Mouse (Mus musculus): ENCODE results near the gene Maz. TPM values are rescaled to one million over a fixed set of nuclear protein-coding genes. Genes with fewer than 3 reads are reported as not detected.

Gene Maz
- polyA plus RNA-seq (2012; rRNA removed) = 182 and 234 TPM in 2 replicates

GRCm38 (mm10) chr7:127026984-127027726, at the start of gene Maz:
Gene Maz (minus strand): TSS chr7:127027037.

GRCm38 (mm10) chr7:127041851-127042672, 15.2 kb upstream of the Maz start, which contains the start of gene Kif22:
Gene Kif22 (minus strand): TSS chr7:127042471.

DNA sequence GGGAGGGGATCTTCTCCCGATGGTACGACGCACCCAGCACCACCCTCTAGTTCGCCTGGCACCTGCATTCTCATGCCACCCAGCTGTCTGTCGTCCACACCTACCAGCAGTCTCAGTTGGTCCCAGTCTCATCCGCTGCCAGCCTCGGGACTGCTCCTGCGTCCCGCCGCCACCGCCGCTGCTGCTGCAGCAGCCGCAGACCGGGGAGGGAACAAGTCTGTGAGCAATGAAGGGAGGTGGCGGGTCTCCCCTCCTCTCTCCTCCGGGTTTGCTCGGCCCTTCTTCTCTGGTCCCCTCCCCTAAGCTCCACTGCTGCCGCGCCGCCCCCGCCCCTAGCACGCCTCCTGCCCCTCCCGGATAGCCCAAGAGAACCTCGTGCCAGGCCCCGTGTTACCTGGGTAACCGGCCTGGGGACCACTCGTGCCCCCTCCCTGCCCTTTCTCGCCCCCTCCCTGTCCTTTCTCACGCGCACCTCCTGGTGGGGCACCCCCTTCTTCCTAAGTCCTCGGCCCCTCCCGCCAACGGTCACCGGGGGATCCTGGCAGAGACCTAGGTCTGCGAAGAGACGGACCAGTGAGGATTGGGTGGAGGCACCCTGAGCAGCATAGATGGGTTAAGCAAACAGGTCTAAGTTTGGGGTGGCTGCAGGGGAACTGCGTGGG, 5.8 kb downstream of the Maz start, which contains the start of the genes Gm42742 and Prrt2:
Gene Gm42742, minus strand, starts transcription at position 197 of the 662 bp plus-strand sequence.
Gene Prrt2, minus strand, starts transcription at position 311 of the 662 bp plus-strand sequence.

GRCm38 (mm10) chr7:127016971-127017949, 9.6 kb downstream of the Maz start, which contains the start of gene Pagr1a:
Gene Pagr1a (minus strand): TSS chr7:127017352.

DNA sequence TGATC, 10.6 kb downstream of the Maz start, which contains the start of gene Pagr1b:
Gene Pagr1b, minus strand, starts transcription at position 4 of the 5 bp plus-strand sequence.

GRCm38 (mm10) chr7:127014320-127014719, 12.5 kb downstream of the Maz start, which contains the start of gene Mvp:
Gene Mvp (minus strand): TSS chr7:127014621.

GRCm38 (mm10) chr7:126975950-126976866, 50.6 kb downstream of the Maz start, which contains the start of gene Cdiptos:
Gene Cdiptos (minus strand): TSS chr7:126976098.

DNA sequence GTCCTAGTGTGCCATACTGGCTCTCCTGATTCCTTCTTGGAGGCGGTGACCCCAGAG, 51.1 kb downstream of the Maz start, which contains the start of gene Cdipt:
Gene Cdipt, plus strand, starts transcription at position 22 of the 57 bp plus-strand sequence.

Other genes with a start within 250 kb of the Maz start
- 4.6 and 5.0 TPM in 2 replicates for gene Tbx6, start 245.6 kb downstream of the Maz start, polyA plus RNA-seq (2012; rRNA removed)
- gene Ppp4c, start 234.5 kb downstream of the Maz start, polyA plus RNA-seq (2012; rRNA removed) = 190 and 210 TPM in 2 replicates
- gene Fam57b, start 229.4 kb downstream of the Maz start, polyA plus RNA-seq (2012; rRNA removed) = 2.6 and 3.6 TPM in 2 replicates
- not detected in 2 replicates for gene 4930451I11Rik, start 195.4 kb downstream of the Maz start, polyA plus RNA-seq (2012; rRNA removed)
- gene Doc2a, start 179.6 kb downstream of the Maz start, polyA plus RNA-seq (2012; rRNA removed) = not detected in 2 replicates
- 6.8 and 9.7 TPM in 2 replicates for gene Hirip3, start 165.1 kb downstream of the Maz start, polyA plus RNA-seq (2012; rRNA removed)
- gene Ino80e, start 164.7 kb downstream of the Maz start, polyA plus RNA-seq (2012; rRNA removed) = 53.1 and 56.0 TPM in 2 replicates
- 99.3 and 107 TPM in 2 replicates for gene Taok2, start 142.3 kb downstream of the Maz start, polyA plus RNA-seq (2012; rRNA removed)
- 109 and 125 TPM in 2 replicates for gene Tmem219, start 104.1 kb downstream of the Maz start, polyA plus RNA-seq (2012; rRNA removed)
- gene Kctd13, start 98.2 kb downstream of the Maz start, polyA plus RNA-seq (2012; rRNA removed) = 15.5 and 21.3 TPM in 2 replicates
- 0.51 and 0.92 TPM in 2 replicates for gene Asphd1, start 77.5 kb downstream of the Maz start, polyA plus RNA-seq (2012; rRNA removed)
- 5.1 and 5.3 TPM in 2 replicates for gene Sez6l2, start 76.5 kb downstream of the Maz start, polyA plus RNA-seq (2012; rRNA removed)
- gene Cdipt, start 51.1 kb downstream of the Maz start, polyA plus RNA-seq (2012; rRNA removed) = 248 and 339 TPM in 2 replicates
- 0.65 and 0.88 TPM in 2 replicates for gene Cdiptos, start 50.9 kb downstream of the Maz start, polyA plus RNA-seq (2012; rRNA removed)
- 270 and 280 TPM in 2 replicates for gene Mvp, start 12.4 kb downstream of the Maz start, polyA plus RNA-seq (2012; rRNA removed)
- 3.0 and 4.5 TPM in 2 replicates for gene Pagr1b, start 10.6 kb downstream of the Maz start, polyA plus RNA-seq (2012; rRNA removed)
- 0.86 and 12.8 TPM in 2 replicates for gene Pagr1a, start 9.7 kb downstream of the Maz start, polyA plus RNA-seq (2012; rRNA removed)
- 35.5 and 40.3 TPM in 2 replicates for gene Gm42742, start 5.9 kb downstream of the Maz start, polyA plus RNA-seq (2012; rRNA removed)
- 7.0 and 8.9 TPM in 2 replicates for gene Prrt2, start 5.8 kb downstream of the Maz start, polyA plus RNA-seq (2012; rRNA removed)
- gene Kif22, start 15.4 kb upstream of the Maz start, polyA plus RNA-seq (2012; rRNA removed) = 6.3 and 6.9 TPM in 2 replicates
- gene Zg16, start 60.3 kb upstream of the Maz start, polyA plus RNA-seq (2012; rRNA removed) = 4,054 and 4,768 TPM in 2 replicates
- 21.2 and 21.4 TPM in 2 replicates for gene AI467606, start 64.3 kb upstream of the Maz start, polyA plus RNA-seq (2012; rRNA removed)
- 0.65 and 0.79 TPM in 2 replicates for gene Qprt, start 95.2 kb upstream of the Maz start, polyA plus RNA-seq (2012; rRNA removed)
- gene Spn, start 110.8 kb upstream of the Maz start, polyA plus RNA-seq (2012; rRNA removed) = 1.9 and 2.2 TPM in 2 replicates
- gene Cd2bp2, start 169.0 kb upstream of the Maz start, polyA plus RNA-seq (2012; rRNA removed) = 17.7 and 20.8 TPM in 2 replicates
- gene Tbc1d10b, start 181.4 kb upstream of the Maz start, polyA plus RNA-seq (2012; rRNA removed) = 36.0 and 42.8 TPM in 2 replicates
- 0.43 and 0.79 TPM in 2 replicates for gene Mylpf, start 181.9 kb upstream of the Maz start, polyA plus RNA-seq (2012; rRNA removed)
- gene Zfp553, start 206.0 kb upstream of the Maz start, polyA plus RNA-seq (2012; rRNA removed) = 12.1 and 13.0 TPM in 2 replicates
- 14.1 and 15.4 TPM in 2 replicates for gene Sept1, start 206.1 kb upstream of the Maz start, polyA plus RNA-seq (2012; rRNA removed)
- 99.4 and 116 TPM in 2 replicates for gene Zfp771, start 217.2 kb upstream of the Maz start, polyA plus RNA-seq (2012; rRNA removed)
- 67.0 and 72.9 TPM in 2 replicates for gene Dctpp1, start 233.7 kb upstream of the Maz start, polyA plus RNA-seq (2012; rRNA removed)
- gene Sephs2, start 247.0 kb upstream of the Maz start, polyA plus RNA-seq (2012; rRNA removed) = 34.1 and 39.1 TPM in 2 replicates